Mouse (Mus musculus): ENCODE results near the gene Olfr1423.
A peak's percentile ranks its signal among the peaks of the same experiment; 100 is the strongest.
"Not testable (repeated sequence)": the region's sequence is repeated elsewhere in the genome, so short reads cannot be mapped to it uniquely, and the experiment has no call there.

Olfr1423 gene

DNA sequence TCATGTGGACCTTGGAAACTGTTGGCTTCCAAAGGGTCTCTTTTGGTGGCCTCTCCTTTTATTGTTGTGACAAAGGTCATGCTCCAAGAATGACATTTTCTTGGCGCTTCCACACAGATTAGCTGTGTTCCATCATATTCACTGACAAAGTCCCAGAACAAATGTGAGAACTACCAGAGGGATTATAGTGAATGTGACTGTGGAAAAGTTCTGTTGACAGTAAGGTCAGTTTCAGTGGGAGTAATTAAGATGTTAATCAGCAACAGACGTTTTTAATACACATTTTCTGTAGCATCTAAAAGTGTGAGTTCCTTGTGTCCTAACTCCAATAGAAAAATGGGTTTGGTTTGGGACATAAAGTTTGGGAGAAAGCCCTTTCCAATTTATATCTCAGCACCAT, at the start of gene Olfr1423:
Gene Olfr1423 (minus strand): TSS at position 101 of the 400 bp plus-strand sequence.
- DNase-seq: no peak

DNA sequence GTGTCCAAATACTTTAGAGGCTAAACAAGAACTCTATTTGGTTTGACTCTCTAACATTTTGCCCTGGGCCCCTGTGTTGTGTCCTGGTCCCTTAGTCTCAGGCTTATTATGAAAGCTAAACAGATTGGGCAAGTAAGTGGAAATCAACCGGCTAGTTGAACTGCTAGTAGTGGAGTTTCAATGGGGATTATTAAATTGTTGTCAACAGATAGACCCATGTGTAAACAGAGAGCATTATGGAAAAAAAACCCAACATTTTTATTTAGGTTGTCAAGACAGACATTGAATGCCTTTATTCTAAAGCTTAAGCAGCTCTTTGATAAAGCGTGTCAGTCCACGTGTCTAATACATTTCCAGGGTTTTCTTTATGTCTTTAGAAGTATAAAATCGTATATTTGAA, 36.5 kb upstream of the Olfr1423 start, which contains the start of gene Olfr1425:
Gene Olfr1425 (minus strand): TSS at position 101 of the 400 bp plus-strand sequence.
- DNase-seq: not testable (repeated sequence)

DNA sequence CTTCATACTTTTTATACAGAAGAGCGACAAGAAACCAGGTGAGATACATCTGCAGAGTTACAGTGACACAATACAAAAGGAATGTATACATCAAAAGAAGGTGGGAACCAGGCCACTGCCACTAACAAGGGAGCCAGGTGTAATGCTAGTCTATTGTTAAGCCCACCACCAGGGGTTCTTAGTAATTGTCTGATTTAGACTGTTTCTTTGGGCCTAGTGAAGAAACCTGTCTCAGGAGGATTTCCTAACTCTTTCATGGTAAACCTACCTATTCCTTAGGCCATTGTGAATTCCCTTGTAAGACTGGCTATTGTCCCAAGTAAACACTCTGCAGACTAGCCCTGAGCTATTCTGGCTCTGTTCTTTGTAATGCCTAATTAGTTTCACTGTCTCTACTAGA, 28.4 kb upstream of the Olfr1423 start:
- DNase-seq: not testable (repeated sequence)

DNA sequence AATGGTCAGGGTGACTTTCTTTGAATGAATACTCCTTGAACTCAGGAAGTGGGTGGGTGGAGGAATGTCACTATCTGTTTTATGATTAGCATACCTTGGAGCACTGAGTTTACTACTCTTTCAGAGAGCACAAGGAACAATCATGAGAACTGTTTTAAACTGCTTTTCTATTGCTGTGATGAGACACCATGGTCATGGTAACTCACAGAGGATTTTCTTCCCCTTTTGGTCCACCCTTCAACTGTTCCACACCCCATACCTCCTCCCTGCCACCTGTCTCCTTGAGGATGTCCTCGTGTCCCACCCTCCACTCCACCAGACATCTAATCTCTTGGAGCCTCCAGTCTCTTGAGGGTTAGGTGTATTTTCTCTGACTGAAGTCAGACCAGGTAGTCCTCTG, 26.7 kb upstream of the Olfr1423 start:
- DNase-seq: not testable (repeated sequence)

DNA sequence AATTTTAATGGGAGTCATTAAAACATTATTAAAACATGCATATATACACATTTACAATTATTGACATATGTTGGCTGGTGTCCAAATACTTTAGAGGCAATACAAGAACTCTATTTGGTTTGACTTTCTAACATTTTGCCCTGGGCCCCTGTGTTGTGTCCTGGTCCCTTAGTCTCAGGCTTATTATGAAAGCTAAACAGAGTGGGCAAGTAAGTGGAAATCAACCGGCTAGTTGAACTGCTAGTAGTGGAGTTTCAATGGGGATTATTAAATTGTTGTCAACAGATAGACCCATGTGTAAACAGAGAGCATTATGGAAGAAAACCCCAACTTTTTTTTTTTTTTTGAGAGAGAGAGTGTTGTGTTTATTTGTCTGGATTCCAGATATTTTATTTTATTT, 21.5 kb upstream of the Olfr1423 start, which contains the start of gene Olfr1424:
Gene Olfr1424 (minus strand): TSS at position 101 of the 400 bp plus-strand sequence.
- DNase-seq: not testable (repeated sequence)

DNA sequence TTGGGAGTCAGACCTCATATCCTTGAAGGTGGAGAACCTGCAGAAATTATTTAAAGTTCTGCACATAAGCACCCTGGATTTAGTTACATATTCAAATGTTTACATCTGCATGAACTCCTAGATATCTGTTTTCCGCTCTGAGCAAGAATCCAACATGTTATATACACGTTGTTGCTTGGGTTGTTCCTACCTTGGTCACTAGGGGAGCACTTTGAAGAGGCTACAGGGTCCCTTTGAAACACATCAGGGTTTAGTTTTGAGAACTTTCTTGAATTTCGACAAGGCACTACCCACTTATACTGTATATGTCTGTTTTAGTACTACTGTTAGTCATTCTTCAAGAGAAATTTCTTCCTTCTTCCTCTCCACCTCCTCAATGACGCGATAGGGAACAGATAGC, 2.0 kb upstream of the Olfr1423 start:
- DNase-seq: no peak

DNA sequence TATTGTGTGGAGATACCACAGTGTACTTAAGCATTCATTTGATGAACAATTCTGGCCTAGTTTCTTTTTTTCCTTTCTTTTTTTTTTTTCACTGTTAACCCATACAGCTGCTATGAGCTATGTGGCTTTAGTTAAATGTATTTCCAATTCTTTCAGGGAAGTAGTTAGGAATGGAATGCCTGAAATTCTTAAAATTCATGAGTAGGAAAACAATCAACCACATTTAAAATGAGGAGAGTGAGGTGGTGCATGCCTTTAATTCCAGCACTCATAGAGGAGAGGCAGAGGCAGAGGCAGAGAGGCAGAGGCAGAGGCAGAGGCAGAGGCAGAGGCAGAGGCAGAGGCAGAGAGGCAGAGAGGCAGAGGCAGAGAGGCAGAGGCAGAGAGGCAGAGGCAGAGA, 3.4 kb downstream of the Olfr1423 start:
- no peak for DNase-seq

DNA sequence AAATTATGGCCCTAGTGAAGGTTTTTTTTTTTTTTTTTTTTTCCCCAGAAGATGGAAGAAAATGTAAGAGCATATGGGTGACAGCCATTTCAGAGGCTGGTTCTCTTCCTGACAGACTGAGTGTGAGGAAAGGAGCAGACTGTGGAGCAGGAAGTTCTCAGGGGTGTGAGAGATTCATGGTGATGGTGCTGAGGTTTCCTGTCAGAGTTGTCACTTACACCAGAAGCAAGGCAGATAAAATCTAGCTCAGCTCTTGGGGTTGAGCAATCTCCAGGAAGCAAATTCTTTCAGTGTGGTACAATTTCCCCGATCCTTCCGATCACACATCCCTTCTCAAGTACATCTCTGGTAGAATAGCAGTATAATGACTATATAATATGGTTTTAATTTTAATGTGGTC, 14.5 kb downstream of the Olfr1423 start:
- DNase-seq: no peak

DNA sequence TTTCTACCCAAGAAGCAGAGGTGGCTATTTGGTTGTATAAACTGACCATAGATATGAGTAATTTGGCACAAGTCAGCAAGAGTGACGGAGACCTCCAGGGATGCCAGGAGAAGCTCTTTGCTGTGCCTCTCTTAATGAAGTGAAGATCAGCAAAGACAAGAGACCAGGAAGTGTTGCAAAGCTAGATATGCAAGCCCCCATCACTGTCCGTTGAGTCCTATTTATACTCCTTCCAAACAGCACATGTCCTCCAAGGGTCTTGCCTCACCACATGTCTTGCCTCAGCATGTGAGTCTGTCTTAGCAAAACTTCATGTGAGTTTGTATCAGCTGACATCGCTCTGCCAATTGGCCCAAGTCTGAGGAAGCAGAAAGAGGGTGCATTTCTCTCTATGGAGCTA, 15.8 kb downstream of the Olfr1423 start:
- no peak for DNase-seq

DNA sequence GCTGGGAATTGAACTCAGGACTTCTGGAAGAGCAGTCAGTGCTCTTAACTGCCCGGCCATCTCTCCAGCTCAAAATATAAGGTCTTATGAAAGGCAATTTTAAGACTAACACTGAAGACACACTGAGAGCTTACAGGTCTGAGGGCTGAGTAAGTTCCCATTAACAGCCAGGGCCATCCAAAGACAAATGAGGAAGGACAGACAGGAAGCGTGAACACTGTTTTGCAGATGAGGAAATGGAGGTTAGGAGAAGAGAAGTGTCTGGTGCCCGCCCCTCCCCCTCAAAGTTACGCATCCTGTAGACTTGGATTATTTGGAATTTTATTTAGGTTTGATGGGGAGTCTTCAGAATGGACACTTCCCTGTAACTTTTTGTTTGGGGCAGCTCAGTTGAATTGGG, 17.0 kb downstream of the Olfr1423 start:
- DNase-seq: no peak

DNA sequence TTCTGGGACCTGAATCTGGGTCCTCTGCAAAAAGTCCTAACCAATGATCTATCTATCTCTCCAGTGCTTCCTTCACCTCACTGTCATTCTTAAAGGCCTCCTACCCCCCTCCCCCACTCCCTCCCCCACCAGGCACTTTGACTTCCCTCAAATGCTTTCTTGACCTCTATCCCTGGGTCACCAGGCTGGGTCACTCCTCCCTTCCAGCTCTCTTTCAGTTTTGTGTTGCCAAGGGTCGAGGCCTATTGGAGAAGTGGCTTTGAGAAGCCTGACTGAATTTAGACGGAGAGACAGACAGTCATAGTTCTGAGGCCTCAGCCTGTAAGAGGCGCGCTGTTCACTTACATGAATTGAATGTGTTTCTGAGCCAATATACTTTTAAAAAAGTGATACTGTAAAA, 24.9 kb downstream of the Olfr1423 start:
- no peak for DNase-seq

DNA sequence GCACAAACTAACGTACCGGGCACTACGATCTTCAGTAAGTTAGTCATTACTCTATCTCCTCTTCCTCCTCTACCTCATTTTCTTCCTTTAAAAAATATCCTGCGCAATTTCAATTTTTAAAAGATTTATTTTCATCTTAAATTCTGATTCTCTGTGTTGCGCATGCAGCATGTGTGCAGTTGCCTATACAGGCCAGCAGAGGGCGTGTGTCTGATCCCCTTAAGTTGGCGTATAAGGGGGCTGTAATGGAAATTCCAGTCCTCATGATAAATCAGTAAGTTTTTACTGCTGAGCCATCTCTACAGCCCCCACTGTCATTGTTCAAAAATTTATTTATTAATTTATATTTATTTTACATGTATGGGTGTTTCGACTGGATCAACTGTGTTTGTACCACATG, 25.4 kb downstream of the Olfr1423 start:
- DNase-seq: no peak

DNA sequence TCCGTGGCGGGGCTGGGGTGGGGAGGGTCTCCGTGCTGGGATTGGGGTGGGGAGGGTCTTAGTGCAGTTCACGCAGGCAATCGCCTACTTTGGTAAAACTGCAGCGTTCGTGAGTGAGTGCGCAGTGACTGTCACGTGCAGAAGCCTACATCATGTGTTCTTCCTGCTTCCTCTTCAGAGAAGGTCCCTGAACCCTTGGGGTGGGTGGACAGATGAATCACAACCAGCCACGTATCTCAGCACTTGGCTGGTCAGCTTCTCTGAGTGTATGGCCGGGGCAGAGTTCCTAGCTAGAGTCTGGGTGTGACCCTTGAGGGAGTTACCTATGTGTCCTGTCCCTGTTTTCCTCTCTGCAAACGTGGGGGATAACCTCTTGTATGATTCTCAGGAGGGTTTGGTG, 27.9 kb downstream of the Olfr1423 start:
- peak; percentile 71 for DNase-seq

DNA sequence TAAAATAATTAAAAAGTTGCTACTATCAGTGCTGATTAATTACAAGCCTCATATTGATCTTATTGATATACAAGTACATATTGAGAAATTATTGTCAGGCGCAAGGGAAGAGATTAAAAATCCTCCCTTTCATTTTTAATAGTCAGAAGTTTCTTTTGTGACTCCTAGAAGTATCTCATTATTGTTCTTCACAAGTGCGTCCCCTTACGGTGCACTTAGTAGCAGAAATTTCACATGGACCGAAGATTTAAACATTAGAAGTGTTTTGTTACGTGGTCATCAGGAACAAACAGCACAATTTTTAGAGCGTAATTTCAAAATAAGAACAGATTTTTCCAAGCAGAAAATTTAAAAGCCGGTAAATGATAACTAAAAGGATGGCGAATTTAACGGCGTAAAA, 28.5 kb downstream of the Olfr1423 start:
- DNase-seq: no peak

DNA sequence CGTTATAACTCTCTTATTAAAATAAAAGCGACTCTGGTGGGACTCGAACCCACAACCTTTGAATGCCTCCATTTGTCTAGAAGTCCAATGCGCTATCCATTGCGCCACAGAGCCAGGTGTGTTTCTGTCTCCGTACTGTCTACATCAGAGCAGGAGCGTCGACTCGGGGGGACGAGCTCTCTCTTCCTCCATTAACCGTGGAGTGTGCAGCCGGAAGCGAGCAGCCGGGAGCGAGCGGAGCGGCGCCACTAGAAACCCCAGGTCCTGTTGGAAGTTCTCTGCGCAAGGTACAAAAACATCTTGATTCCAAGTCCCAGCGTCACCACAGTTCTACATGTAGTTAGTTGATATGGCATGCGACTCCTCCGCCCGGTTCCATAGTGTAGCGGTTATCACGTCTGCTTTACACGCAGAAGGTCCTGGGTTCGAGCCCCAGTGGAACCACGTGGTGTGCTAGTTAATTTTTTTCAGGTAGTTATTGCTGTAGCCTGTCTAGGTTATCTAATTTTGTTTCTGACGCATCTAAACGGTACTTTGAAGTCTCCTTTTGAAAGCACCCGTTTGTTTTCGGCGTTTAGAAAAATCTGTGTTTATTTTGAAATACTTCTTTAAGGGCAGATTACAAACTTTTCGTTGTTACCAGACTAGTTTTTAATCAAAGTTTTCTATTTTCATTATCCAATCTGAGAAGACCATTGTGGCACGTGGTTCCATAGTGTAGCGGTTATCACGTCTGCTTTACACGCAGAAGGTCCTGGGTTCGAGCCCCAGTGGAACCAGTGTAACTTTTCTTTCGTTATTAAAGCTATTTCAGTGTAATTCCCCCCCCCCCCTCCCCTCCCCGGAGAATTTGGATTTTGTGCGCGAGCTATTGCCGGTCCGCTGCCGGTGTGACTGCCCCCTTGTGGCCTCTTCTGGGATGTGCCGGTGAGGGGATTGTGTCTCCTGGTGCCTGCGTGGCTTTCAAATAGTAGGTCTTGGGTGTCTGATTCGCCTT, 29.3 kb downstream of the Olfr1423 start:
- DNase-seq: peak; percentile 94

DNA sequence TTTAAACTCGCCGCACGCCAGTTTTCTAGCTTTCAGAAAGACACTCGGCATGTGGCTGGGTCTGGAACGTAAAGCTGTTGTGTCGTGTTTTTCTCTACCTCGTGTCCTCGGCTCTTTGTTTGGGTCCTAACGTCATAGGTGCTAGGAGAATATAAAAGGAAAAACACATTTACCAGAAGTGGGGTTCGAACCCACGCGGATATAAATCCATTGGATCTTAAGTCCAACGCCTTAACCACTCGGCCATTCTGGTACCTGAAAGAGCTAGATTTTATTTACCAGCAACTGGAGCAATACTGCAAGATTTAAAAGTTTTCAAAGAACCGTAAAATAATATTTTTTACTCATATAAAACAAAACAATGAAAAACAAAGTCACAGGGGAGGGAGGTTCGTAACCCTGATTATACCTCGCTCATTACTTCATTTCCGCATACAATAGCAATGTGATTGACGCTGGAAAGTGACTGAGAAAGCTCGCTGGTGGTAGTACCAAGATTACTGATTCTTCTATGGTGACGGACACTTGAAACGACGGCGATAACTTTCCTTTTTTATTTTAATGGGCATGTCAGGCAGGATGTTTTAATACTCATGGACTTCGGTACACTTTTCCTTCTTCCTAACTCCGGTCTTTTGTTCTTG, 30.1 kb downstream of the Olfr1423 start:
- peak; percentile 80 for DNase-seq

DNA sequence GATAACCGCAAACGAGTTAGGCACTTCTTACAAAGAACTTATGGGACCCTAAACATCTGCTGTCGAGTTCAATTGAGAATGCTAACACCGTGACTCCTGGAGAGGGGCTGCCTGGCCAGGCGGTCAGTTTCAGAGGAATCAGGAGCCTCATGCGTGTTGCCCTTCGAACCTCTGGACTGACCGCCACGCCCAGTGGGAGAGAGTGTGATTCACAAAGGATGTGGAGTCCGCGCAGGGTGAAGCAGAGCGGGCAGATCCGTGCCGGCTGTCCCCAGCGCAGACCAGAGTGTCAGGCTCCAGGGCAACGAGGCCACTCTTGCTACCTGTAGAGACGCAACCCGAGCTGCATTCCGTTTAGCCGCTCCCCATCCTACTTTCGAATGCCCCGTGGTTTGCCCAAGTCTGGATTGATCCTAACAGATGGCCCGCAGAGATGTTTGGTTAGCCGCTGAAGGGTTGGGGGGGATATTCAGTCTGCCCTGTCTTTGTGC, 30.8 kb downstream of the Olfr1423 start:
- DNase-seq: peak; percentile 79

DNA sequence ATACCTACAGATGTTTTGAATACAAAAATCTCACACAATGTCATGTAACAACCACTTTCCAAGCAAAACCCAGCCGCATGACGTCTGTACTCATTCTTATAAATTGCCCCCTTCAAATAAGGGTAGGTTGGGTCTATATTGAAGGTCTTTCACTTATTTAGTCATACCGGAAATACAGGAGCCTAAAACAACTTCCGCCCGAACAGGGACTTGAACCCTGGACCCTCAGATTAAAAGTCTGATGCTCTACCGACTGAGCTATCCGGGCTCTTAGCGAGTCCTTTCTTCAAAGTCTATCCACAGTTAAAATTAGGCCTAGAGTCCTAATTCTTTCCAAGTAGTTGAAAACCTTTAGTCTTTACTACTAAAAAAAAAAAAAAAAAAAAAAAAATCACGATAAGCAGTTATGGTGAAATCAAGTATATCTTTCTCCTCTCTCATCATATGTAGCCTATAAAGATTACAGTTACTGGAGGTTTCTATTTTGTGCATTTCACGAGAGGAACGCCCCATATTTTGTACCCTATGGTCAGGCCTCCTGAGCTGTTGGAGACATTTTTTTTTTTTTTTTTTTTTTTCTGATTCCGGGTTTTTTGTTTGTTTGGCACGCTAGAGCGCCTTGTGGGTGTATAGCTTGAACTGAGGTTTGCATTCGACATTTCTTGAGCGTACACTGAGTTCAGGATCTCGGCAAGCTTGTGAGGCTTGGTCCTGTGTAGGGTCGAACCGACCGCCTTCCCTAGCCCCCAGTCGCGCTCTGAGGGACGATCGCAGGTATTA, 31.4 kb downstream of the Olfr1423 start:
- peak; percentile 83 for DNase-seq

DNA sequence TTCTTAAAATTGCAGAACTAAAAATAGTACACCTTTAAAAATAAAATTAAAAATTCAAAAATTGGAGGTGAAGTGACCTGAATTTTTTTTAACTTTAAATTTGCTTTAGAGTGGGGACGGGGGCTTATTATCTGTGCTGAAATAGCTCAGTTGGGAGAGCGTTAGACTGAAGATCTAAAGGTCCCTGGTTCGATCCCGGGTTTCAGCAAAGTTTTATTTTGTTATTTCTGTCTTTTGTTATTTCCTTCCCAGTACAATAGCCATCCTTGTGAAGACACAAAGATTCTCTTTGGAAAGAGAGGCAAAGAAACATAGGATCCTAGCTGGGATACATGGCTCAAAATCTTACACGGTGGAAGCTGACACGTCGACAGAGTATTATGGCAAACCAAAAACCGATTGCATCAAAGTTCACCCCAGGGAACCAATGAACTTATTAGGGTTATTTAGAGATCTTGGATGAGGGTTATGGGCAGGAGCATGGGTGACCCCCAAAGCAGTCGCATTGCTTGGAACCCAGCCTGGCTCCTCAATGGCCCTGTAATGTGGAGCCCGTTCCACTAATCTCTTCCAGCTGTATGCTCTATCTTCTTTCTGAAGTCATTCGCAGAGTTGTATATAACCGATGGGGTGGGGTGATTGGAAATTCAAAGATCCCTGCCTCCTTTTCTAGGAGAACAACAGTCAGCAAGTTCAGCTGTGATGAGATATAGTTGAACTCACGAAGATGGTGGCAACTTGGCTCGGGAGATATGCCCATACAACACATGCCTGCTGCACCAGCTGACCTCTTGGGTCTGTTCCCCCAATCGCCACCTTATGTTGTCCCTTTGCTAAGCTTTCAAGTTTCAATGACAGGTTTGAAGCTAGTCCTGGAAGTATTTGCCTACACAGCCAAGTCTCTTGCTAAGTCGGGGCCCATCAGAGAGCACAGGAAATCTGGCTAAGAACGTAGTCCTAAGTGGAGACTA, 32.4 kb downstream of the Olfr1423 start:
- DNase-seq: peak; percentile 14

DNA sequence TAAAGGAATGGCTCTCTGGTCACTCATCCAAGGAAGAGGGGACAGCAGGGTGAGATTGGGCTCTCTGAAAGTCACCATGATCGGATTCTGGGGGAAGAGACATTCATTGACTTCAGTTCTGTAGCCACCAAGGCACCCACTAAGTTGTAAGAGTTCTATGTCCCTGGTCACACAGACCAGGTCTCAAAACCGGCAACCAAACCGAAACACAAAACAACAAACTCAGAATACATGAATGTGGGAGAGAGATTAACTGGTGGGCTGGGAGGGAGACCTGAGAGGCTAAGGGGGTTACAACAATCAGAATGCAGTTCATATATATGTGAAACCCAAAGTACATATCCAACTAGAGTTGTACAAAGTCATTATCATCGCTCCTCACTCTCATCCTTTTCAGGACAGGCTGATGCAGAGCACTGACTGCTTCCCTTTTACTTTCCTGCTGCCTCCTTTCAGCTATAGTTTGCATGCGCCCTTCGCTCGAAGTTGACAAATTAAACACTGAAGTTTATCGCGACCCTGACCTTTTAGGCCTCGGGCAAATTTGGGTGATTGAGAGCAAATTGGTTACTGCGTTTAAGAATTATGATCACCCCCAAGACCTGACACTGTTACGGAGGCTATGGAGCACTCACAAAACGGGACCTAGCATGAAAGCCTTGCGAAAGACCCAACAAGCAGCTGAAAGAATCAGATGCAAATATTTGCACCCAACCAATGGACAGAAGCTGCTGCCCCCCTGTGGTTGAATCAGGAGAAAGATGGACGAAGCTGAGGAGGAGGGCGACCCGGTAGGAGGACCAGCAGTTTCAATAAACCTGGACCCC, 33.8 kb downstream of the Olfr1423 start:
- DNase-seq: peak; percentile 71

Data from lung, postnatal 10 days (tissue).